Mouse (Mus musculus) small intestine, adult 10 weeks (tissue): ENCODE measurements around the gene Dedd2. TPM values are rescaled to one million over a fixed set of nuclear protein-coding genes. Genes with fewer than 3 reads are reported as not detected.

ENCODE experiments used
- polyA plus RNA-seq: library from polyadenylated mRNA; stranded (reverse); fragments of 350-450 nt; fragmentation: Illumina TruSeq; extraction: RNeasy Lipid Tissue Mini Kit (QIAGEN cat#74804); gene quantifications from one replicate; pipeline ENCODE4 v1.2.3, GENCODE M21; 2014; ENCODE audit warnings: low replicate concordance

Dedd2 gene
- polyA plus RNA-seq: 0.56 TPM

DNA sequence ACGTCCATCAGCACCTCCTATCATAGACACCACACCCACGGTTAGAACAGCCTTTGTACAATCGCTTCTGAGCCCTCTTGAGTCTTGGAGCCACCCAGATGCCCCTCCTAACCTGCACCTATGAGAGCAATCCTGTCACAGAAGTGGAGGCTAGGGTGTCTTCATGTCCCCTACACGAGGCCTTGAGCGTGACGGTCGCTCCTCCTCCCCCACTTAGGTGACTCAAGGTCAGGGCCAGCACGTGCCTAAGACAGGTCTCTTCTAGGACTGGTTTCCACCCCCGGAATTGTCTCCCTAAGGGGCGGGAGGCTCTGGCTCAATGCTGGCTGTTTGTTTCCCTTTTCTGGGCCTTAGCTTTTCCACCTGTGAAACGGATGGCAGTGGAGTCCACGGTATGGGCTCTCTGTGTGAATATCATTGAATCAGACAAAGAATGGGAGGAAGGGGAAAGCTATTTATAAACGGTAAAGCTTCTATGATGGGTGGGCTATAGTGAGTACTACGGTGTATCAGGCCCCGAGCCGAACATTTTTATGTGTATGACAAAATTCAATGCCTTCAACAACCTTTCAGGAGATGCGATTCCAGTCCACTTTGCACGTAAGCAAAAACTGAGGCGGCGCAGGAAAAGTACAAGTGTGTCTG lies at the start of gene Dedd2:
Gene Dedd2, minus strand, starts transcription at position 159 of the 645 bp plus-strand sequence.

DNA sequence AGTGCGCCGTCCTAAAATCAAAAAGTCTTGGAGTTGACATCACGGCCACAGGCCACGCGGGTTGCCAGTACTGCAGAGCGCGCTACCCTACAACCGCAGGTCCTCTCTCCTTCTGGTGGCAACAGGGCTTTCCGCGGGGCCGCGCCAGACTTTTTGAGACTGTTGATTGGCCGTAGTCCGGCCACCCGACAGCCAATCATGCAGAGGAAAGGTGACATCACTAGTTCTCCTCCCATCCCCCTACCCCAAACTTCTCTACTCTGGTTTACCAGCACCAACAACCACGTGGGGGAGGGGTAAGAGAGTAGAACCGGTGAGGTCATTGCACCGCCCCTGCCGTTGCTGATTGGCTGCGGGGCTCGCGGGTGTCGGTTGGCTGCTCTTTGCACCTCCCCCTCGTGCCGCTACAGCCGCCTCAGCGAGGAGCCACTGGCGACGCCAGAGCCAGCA lies 46.9 kb upstream of the Dedd2 start, which contains the start of gene Cic:
Gene Cic, plus strand, starts transcription at position 404 of the 450 bp plus-strand sequence.

DNA sequence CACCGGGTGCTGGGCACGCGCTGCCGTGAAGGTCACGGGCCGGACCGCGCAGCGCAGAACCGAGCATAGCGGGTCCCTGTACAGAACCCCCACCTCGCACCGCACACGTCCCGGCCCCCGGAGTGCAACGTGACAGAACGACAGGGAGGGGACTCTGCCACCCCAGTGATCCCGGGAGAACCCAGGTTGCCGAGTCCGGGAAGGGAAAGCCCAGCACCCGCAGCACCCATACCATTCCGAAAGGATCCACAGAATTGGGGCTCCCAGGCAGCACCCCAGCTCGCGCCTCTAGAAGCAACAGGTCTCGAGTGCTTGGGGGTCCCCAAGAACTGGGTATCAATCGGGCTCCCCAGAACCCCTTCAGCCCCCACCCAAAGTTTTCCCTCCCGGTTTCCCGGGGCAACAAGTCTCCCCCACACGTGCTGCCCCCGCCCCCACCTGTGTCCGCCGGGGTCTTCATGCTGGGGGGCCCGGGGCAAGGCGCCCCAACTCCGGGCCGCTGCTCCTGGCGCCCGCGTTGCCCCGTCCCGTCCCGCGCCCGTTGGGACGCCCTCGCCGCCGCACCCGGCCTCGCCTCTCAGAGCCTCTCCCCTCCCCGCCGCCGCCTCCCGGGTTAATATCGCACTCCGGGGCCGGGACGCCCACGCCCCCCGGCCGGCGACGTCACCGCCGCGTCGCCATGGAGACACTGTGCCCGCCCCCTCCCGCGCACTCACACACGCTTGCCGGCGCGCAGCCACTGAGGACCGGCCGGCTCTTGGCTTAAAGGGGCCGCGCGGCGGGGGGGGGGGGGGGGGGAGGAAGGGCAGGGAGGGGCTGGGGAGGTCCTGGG lies 29.9 kb upstream of the Dedd2 start, which contains the start of gene Erf:
Gene Erf, minus strand, starts transcription at position 621 of the 832 bp plus-strand sequence.

DNA sequence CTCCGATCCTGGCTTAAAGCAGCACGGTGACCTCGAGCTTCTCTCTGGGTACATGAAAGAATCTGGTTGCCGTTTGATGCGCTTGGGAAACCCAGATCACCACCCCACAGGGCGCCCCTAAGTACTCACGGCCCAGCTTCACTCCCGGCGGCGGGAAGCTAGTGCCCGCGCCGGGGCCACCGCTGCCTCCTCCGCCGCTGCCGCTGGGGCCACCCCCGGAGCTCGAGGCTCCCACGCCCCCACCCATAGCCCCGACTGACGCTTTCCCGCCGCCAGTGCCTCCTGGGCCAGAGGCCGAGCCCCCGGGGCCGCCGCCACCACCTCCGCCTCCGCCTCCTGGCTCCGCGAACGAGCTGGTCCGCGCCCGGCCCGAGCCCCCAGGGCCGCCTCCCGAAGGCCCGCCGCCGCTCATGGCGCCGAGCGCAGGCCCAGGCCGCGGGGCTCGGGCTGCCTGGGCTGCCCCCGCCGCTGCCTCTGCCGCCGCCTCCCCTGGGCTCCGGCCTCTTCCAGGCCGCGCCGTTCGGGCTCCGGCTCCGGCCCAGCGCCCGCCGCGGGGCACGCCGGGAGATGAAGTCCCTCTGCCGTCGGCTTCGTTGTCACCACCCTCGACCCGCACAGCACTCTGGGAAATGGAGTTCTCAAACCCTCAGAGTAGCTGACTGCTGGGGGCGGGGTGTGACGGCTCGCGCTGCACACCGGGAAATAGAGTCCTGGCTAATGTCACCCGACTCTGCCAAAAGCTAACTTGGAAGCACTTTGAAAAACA lies 17.0 kb upstream of the Dedd2 start, which contains the start of gene Gsk3a:
Gene Gsk3a, minus strand, starts transcription at position 603 of the 766 bp plus-strand sequence.

DNA sequence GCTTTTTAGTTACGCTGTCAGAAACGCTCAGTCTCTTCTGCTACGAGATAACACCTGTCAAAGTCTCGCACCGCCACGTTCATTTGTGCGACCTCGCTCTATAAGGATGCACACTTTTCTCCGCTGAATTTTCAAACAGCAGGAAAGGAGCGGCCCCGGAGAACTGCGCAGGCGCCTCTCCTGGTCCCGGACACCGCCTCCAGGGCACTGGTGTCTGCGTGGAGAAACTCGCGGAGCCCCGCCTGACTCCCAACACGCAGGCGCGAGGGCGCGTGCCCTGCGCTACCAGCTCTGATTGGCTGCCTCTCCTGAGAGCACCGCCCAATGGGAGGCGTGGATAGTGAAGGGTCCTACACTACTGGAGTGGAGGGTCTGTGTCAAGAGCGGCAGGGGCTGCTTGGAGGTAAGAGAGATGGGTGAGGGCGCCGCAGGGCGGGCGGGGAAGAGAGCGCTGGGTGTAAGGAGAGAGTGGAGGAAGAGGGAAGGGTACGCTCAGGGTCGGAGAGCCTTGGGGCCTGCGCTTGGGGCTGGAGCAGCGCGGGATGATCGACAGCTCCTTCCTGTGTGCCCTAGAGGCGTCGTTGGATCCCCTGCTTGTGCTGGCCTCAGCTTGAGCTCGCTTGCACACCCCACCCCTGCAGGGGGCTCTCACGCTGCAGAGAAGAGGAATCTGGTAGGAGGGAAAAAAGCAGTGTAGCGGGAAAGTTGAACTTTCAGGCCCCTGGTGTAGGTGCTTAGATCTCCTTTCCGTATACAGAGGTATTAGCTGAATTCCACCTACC lies 878 bp upstream of the Dedd2 start, which contains the start of gene Zfp526:
Gene Zfp526, plus strand, starts transcription at position 324 of the 782 bp plus-strand sequence.

DNA sequence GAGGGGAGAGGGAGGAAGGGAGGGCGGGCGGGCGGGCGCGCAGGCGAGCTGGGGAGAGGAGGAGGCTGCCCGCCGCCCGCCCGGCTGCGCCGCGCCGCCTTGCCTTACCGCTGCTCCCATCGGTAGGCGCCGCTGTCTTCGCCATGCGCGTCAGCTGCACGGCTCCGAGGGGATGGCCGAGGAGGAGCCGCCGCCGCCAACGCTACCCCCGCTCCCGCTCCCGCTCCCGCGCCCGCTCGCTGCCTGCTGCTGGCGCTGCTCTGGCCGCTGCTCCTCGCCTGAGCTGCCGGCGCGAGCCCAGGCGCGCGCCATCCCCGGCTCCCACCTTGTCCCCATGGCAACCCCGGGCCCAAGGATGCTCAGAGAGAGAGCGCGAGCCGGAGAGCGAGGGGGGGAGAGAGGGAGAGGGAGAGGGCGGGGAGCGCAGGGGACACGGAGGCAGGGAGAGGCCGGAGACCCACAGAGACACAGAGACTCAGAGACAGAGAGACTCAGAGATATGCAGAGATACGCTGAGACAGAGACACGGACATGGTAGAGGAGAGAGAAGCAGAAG lies 40.7 kb downstream of the Dedd2 start, which contains the start of gene Pou2f2:
Gene Pou2f2, minus strand, starts transcription at position 121 of the 556 bp plus-strand sequence.

Other genes with a start within 250 kb of the Dedd2 start
- not detected for gene Rabac1, start 247.9 kb downstream of the Dedd2 start, polyA plus RNA-seq
- gene Atp1a3, start 214.7 kb downstream of the Dedd2 start, polyA plus RNA-seq: not detected
- not detected for gene Grik5, start 148.3 kb downstream of the Dedd2 start, polyA plus RNA-seq
- gene Zfp574, start 148.0 kb downstream of the Dedd2 start, polyA plus RNA-seq: 0.71 TPM
- gene Pou2f2, start 40.9 kb downstream of the Dedd2 start, polyA plus RNA-seq: 0.82 TPM
- gene Zfp526, start 810 bp upstream of the Dedd2 start, polyA plus RNA-seq: 0.56 TPM
- 7.5 TPM for gene Gsk3a, start 17.2 kb upstream of the Dedd2 start, polyA plus RNA-seq
- gene Erf, start 30.1 kb upstream of the Dedd2 start, polyA plus RNA-seq: 0.93 TPM
- 12.5 TPM for gene Cic, start 47.1 kb upstream of the Dedd2 start, polyA plus RNA-seq
- gene Pafah1b3, start 77.4 kb upstream of the Dedd2 start, polyA plus RNA-seq: 1.6 TPM
- gene Prr19, start 80.8 kb upstream of the Dedd2 start, polyA plus RNA-seq: not detected
- not detected for gene Tmem145, start 85.5 kb upstream of the Dedd2 start, polyA plus RNA-seq
- gene Megf8, start 96.5 kb upstream of the Dedd2 start, polyA plus RNA-seq: 0.30 TPM
- gene Cnfn, start 149.1 kb upstream of the Dedd2 start, polyA plus RNA-seq: not detected
- 0.52 TPM for gene Lipe, start 178.1 kb upstream of the Dedd2 start, polyA plus RNA-seq
- gene Cxcl17, start 192.3 kb upstream of the Dedd2 start, polyA plus RNA-seq: not detected